Mouse (Mus musculus): ENCODE results near the gene Slc5a4b.

DNA sequence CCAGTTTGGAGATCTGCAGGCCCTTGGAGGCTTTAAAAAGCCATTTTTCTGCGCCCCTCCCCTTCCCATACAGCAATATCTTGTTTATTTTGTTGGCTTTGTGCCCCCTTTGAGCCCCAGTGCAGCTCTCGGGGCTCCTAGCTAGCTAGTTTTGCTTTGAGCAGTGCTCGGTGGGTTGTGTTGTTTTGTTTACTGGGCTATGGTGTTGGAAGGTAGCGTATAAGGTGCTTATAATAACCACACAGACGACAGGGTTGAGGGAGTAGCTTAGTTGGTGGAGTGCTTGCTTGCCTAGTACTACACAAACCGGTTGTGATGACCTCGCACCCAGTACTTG, 77.7 kb downstream of the Slc5a4b start:
- TF ChIP-seq CTCF (IDR thresholded peaks at IDR 0.05; ENCODE audit: low read depth), result no peak
- TF ChIP-seq EP300 (IDR thresholded peaks at IDR 0.05; ENCODE audit: low read depth), result no peak

Measured in liver, postnatal 0 days (tissue).